Mouse (Mus musculus): Measurements from ENCODE around the gene Rasal2. TPM values are rescaled to one million over a fixed set of nuclear protein-coding genes. Genes with fewer than 3 reads are reported as not detected.

The Rasal2 gene
- 10 to 100 TPM; 87.6 to 90.9 TPM for total RNA-seq (2021)
- long read RNA-seq, experiment 1, full-length matches to known transcripts = 2 of 15 reads
- long read RNA-seq, experiment 1, partial matches to known transcripts = 6 of 15 reads
- long read RNA-seq, experiment 1, other reads (novel, unspliced or antisense) = 7 of 15 reads
- long read RNA-seq, experiment 2, partial matches to known transcripts = 4 of 9 reads
- long read RNA-seq, experiment 2, other reads (novel, unspliced or antisense) = 5 of 9 reads

DNA sequence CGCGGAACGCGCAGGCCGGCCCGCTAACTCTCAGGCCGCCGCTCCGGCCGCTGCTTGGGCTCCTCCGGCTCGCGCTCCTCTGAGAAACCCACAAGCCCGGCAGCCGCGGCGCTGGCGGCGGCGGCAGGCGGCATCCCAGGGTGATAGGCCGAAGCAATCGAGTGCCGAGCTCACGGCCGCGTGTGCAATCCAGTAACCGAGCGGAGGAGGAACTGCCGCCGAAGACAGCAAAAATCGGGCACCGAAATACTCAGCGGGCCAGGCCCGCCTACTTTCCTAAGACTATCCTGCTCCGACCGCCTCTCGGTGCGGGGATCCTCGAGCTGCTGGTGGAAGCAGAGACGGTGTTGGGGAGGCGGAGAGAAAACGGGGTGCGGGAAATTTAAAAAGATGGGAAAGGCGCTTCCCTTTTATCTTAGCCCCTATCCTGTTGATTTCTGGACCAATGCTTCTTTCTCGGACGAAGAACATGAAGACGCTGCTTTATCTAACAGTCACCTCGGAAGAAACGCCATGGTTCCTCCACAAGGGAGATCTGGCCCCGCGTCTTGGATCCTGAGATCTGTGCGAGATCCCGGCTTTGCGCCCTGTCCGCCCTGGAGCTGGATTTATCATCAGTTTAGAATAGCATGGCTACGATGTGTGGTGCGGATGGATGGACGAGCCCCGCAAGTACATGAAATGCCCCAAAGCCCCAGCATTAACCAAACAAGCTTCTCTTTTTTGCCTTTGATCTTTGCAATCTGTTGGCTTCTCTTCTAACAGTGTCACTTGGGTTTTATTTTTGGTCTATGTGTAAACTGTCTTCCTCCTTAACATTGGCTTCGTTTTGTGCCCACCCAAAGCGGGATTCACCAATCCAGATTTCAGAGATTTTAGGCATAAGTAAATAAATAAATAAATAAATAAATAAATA, at the start of gene Rasal2:
Gene Rasal2 (minus strand): TSS at position 142 of the 916 bp plus-strand sequence.
- intact Hi-C loops (cut with DNase I) = loop anchor here (1.0 to 2.0 kb wide), 2 partner anchors 31 to 124 kb away; no protein-coding TSS in a partner anchor
- Histone ChIP-seq H3K27ac (peak within 1 kb of the TSS; percentile 94), H3K4me3 (peak within 1 kb of the TSS; percentile 80)
- no peak; the same call in 1 of the 2 replicates for TF ChIP-seq CTCF (IDR thresholded peaks at IDR 0.05)
- DNase-seq (ENCODE audit: extremely low spot score in 1 of 2, low spot score in 2 of 2) = peak; percentile 95 to 97

DNA sequence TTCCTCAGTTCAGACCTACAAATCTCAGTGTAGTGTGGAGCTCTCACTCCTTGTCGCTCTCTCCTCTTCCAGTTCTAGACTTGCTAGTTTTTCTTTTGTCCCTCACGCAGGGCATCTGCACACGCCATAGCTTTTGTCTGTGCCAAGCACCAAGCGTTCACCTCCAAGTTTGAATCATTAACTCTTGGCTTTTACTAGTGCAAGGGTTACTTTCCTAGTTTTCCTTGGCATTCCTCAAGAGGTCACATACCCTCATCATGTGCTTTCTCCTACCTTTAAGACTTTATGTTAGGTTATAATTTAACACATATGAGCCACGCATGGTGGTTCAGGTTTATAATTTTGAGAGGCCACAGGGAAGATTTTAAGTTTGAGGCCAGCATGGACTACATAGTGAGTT, 48.9 kb upstream of the Rasal2 start:
- H3K4me3 ChIP-seq = no peak overlapping the region
- intact Hi-C loops (cut with DNase I) = no loop called here
- no peak overlapping the region for H3K27ac ChIP-seq
- DNase-seq (ENCODE audit: extremely low spot score in 1 of 2, low spot score in 2 of 2) = no peak
- no peak for TF ChIP-seq CTCF (IDR thresholded peaks at IDR 0.05)

GRCm38 (mm10) chr1:157459904-157460303, 47.5 kb upstream of the Rasal2 start:
- TF ChIP-seq CTCF (IDR thresholded peaks at IDR 0.05) = no peak
- DNase-seq (ENCODE audit: extremely low spot score in 1 of 2, low spot score in 2 of 2) = no peak
- H3K4me3 ChIP-seq = no peak overlapping the region
- intact Hi-C loops (cut with DNase I) = loop anchor here (10.0 kb wide), 1 partner anchor 375 kb away; no protein-coding TSS in a partner anchor
- H3K27ac ChIP-seq = no peak overlapping the region

DNA sequence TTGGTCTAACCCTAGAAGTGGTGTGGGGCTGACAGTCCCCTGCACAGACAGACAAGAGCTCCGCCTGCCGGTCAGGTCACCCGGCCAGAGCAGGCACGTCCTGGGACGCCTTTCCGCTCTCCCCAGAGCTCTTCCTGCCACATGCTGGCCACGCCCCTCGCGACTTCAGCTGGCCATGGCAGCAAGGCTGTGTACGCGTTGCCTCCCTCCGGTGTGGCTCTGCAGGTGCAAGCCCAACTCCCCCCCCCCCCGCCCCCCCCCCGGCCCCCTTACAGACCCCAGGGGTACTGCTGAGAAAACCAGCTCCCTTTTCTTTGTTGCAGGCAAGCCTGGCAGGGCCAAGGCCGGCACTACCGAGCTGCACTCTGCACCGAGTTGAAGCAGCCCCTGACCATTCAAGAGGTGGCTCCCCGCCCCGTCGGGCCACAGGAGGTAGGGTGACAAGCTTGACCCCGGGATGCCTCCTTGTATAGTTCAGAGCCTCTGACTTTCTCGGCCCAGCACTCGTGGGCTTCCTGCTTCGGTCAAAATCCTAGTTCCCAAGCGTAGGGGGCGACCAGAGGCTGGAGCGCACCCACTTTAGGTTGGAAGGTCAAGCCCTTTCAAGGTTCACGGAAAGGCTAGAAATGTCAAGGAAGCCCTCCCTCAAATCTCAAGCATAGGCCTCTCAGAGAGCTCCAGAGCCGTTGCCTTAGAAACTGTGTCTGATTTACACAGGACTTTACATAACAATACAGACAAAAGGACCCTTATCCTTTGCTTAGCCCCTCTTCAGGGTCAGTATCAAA, 46.2 kb upstream of the Rasal2 start, which contains the start of gene Cryzl2:
Gene Cryzl2 (plus strand): TSS at position 157 of the 788 bp plus-strand sequence.
- DNase-seq (ENCODE audit: extremely low spot score in 1 of 2, low spot score in 2 of 2) = peak; percentile 40 to 46
- H3K4me3 ChIP-seq = no peak within 1 kb of the TSS
- intact Hi-C loops (cut with DNase I) = loop anchor here (10.0 kb wide), 1 partner anchor 374 kb away; no protein-coding TSS in a partner anchor
- TF ChIP-seq CTCF (IDR thresholded peaks at IDR 0.05) = peak; percentile 62
- no peak within 1 kb of the TSS for H3K27ac ChIP-seq

DNA sequence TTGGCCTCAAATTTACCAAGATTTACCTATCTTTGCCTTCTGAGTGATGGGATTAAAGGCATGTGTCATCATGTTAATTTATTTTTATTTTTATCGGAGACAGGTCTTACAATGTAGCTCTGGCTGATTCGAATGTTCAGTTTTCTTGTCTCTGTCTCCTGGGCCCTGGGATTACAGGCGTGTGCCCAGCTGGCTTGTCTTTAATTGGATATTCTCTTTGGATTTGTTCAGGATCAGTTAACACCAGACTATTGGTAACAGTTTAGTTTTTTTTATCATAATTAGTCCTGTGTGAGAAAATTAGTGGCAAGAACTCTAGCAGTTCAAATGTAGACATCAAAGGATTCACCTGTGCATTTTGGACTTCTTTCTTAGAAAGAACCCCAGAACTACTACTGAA, 45.4 kb upstream of the Rasal2 start:
- intact Hi-C loops (cut with DNase I) = loop anchor here (10.0 kb wide), 1 partner anchor 373 kb away; no protein-coding TSS in a partner anchor
- Histone ChIP-seq H3K4me3 (no peak overlapping the region), H3K27ac (no peak overlapping the region)
- DNase-seq (ENCODE audit: extremely low spot score in 1 of 2, low spot score in 2 of 2) = no peak
- no peak for TF ChIP-seq CTCF (IDR thresholded peaks at IDR 0.05)

DNA sequence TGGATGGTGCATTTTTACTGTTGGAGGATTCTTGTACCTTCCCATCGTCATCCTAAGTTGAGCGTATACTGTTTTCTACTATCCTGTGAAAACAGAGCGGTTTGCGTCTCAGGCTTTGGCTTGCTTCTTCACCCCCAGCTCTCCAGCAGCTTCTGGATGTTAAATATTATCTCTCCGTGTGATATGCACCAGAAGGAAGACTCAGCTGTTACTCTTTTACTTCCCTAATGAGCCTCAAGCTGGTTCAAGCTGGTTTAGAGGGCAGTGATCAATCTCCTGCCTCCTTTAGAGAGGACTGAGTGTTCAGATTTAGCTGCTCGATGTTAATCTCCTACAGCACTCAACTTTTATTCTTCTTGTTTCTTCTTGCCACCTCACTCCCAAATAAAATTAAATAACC, 42.5 kb upstream of the Rasal2 start:
- TF ChIP-seq CTCF (IDR thresholded peaks at IDR 0.05) = no peak
- intact Hi-C loops (cut with DNase I) = loop anchor here (10.0 kb wide), 1 partner anchor 370 kb away; no protein-coding TSS in a partner anchor

GRCm38 (mm10) chr1:157452759-157453549, 40.6 kb upstream of the Rasal2 start:
- no peak overlapping the region for H3K4me3 ChIP-seq
- no peak for TF ChIP-seq CTCF (IDR thresholded peaks at IDR 0.05)
- H3K27ac ChIP-seq = no peak overlapping the region
- no peak for DNase-seq (ENCODE audit: extremely low spot score in 1 of 2, low spot score in 2 of 2)
- intact Hi-C loops (cut with DNase I) = loop anchor here (10.0 kb wide), 1 partner anchor 368 kb away; no protein-coding TSS in a partner anchor

More for the DNA sequence above, 42.5 kb upstream of the Rasal2 start:
- DNase-seq (ENCODE audit: extremely low spot score in 1 of 2, low spot score in 2 of 2) = no peak
- Histone ChIP-seq H3K27ac (no peak overlapping the region), H3K4me3 (no peak overlapping the region)

GRCm38 (mm10) chr1:157452284-157452683, 39.9 kb upstream of the Rasal2 start:
- intact Hi-C loops (cut with DNase I) = loop anchor here (10.0 kb wide), 1 partner anchor 367 kb away; no protein-coding TSS in a partner anchor
- DNase-seq (ENCODE audit: extremely low spot score in 1 of 2, low spot score in 2 of 2) = no peak
- H3K4me3 ChIP-seq = no peak overlapping the region
- no peak overlapping the region for H3K27ac ChIP-seq
- no peak for TF ChIP-seq CTCF (IDR thresholded peaks at IDR 0.05)

DNA sequence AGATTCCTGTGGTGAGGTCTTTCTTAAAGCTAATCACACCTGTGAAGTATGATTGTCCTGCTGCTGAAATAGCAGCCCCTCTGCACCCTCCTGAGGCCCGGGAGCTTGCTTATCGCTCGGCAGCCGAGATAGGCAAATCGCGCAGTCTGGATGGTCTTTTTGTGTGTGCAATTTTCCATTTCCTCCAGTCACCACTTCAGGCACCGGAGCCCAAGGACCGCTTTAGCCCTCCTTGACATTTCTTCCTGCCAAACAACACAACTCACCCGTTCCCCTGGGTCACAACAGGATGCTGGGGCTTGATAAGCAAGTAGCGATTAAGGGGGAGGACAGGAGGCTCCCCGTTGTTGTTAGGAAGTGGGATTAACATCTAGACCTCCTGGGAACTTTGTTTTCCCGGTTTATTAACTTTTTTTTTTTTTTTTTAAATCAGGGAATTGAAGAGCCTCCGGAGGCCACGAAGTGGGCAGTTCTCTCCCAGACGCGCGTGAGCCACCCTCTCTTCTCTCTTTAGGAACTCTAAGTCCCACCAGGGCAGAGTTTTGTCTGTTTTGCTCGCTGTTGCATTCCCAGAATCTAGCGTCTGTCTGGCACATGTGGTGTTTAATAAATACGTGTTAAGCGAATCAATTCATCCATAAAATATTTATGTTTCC, 37.7 kb upstream of the Rasal2 start:
- DNase-seq (ENCODE audit: extremely low spot score in 1 of 2, low spot score in 2 of 2) = no peak
- Histone ChIP-seq H3K27ac (no peak overlapping the region), H3K4me3 (no peak overlapping the region)
- no peak for TF ChIP-seq CTCF (IDR thresholded peaks at IDR 0.05)
- intact Hi-C loops (cut with DNase I) = loop anchor here (5.0 to 10.0 kb wide), 2 partner anchors 153 to 365 kb away; no protein-coding TSS in a partner anchor

- no peak for TF ChIP-seq CTCF (IDR thresholded peaks at IDR 0.05)
- no peak for DNase-seq (ENCODE audit: extremely low spot score in 1 of 2, low spot score in 2 of 2)
- Histone ChIP-seq H3K27ac (no peak overlapping the region), H3K4me3 (no peak overlapping the region)
- intact Hi-C loops (cut with DNase I) = loop anchor here (5.0 kb wide), 1 partner anchor 152 kb away; no protein-coding TSS in a partner anchor
These were observed 37.1 kb upstream of the Rasal2 start for GRCm38 (mm10) chr1:157449532-157449931.

Measured in left cerebral cortex, adult 2 months (tissue).